Mouse (Mus musculus): ENCODE results near the gene Trmt10a.

- TF ChIP-seq POLR2A (IDR thresholded peaks at IDR 0.05; ENCODE audit: extremely low read depth, insufficient read depth, low read length) (no peak), CTCF (IDR thresholded peaks at IDR 0.05; ENCODE audit: low read depth, low read length) (no peak)
Measured at GRCm38 (mm10) chr3:138185290-138185689, 42.0 kb downstream of the Trmt10a start.

All from liver, adult 2 months (tissue).